In genomic region chr6:142540561-142541160, GRCm38 (mm10) we compare ENCODE assay signal across 12 mouse cellular contexts.
"Had no signal": no experiment of that assay in that cellular context is flagged by ENCODE, and none has a peak within 500 bp of the region (broad histone marks: within the 10 kb centered on the region; RNA-seq: fewer than 3 reads in every experiment).

No protein-coding gene starts in this region.

- ATAC-seq: intestine, embryonic 15.5 days had no signal

- H3K9me3 ChIP-seq: intestine, embryonic 15.5 days; limb, embryonic 15.5 days; midbrain, embryonic 10.5 days; neural tube, embryonic 15.5 days had no signal

- H3K9ac ChIP-seq: intestine, embryonic 15.5 days; limb, embryonic 15.5 days; liver, embryonic 14.5 days; neural tube, embryonic 15.5 days had no signal

- H3K4me2 ChIP-seq: intestine, embryonic 15.5 days; limb, embryonic 15.5 days; neural tube, embryonic 15.5 days had no signal

- H3K36me3 ChIP-seq: intestine, embryonic 15.5 days; limb, embryonic 15.5 days; midbrain, embryonic 10.5 days; neural tube, embryonic 15.5 days had no signal

- H3K27me3 ChIP-seq: intestine, embryonic 15.5 days; limb, embryonic 15.5 days; neural tube, embryonic 15.5 days had no signal

- DNase-seq: kidney, adult 8-10 months; kidney, postnatal 25 days; layer of hippocampus, postnatal 36 days; lung, adult 2 months; lung, postnatal 4 days; midbrain, embryonic 14.5 days had no signal

- H3K27ac ChIP-seq: intestine, embryonic 15.5 days; limb, embryonic 15.5 days; liver, embryonic 14.5 days; midbrain, embryonic 10.5 days; neural tube, embryonic 15.5 days had no signal

- H3K4me1 ChIP-seq: midbrain, embryonic 10.5 days; neural tube, embryonic 15.5 days had no signal

- H3K4me3 ChIP-seq: intestine, embryonic 15.5 days; limb, embryonic 15.5 days; midbrain, embryonic 10.5 days; myocyte; neural tube, embryonic 15.5 days had no signal
